Mouse (Mus musculus) left cerebral cortex, postnatal 36 days (tissue): Measurements from ENCODE around the gene Plpp1. TPM values are rescaled to one million over a fixed set of nuclear protein-coding genes. Genes with fewer than 3 reads are reported as not detected.
A peak's percentile ranks its signal among the peaks of the same experiment; 100 is the strongest.

Experiments used
- DNase-seq, 2 experiments: peaks; one replicate each; pipeline ENCODE4 v3.0.0; 2021 to 2022; ENCODE audit warnings: low spot score in 2 of 2, mixed read lengths in 1 of 2
- intact Hi-C: fragments of 180-260 bp; cut with DNase I; formaldehyde crosslinking; loops from one replicate; pipeline ENCODE4 v1.15.1; 2025
- total RNA-seq, 2 experiments: library from RNA; stranded (reverse); gene quantifications; 2 replicates each; pipeline ENCODE4 v1.2.3; 2021

Gene Plpp1
- total RNA-seq, 2 experiments from 2014 or later = 24.6 to 30.9 TPM

GRCm38 (mm10) chr13:112771447-112772208 is 29.0 kb upstream of the Plpp1 start:
- intact Hi-C loops = no loop called here
- no peak for DNase-seq

GRCm38 (mm10) chr13:112772252-112772651 is 28.3 kb upstream of the Plpp1 start:
- DNase-seq = no peak

GRCm38 (mm10) chr13:112772861-112773260 is 27.7 kb upstream of the Plpp1 start:
- intact Hi-C loops = no loop called here
- no peak for DNase-seq

More at GRCm38 (mm10) chr13:112772252-112772651, 28.3 kb upstream of the Plpp1 start:
- intact Hi-C loops = no loop called here

GRCm38 (mm10) chr13:112773991-112774675 is 26.5 kb upstream of the Plpp1 start:
- intact Hi-C loops = no loop called here
- no peak for DNase-seq

GRCm38 (mm10) chr13:112775856-112776255 is 24.7 kb upstream of the Plpp1 start:
- intact Hi-C loops = no loop called here
- DNase-seq = no peak

- intact Hi-C loops = no loop called here
- no peak for DNase-seq
Measured at GRCm38 (mm10) chr13:112778407-112778806, 22.2 kb upstream of the Plpp1 start.

GRCm38 (mm10) chr13:112785305-112785704 is 15.3 kb upstream of the Plpp1 start:
- intact Hi-C loops = no loop called here
- no peak for DNase-seq

- intact Hi-C loops = no loop called here
- no peak for DNase-seq
Measured at GRCm38 (mm10) chr13:112786142-112786541, 14.4 kb upstream of the Plpp1 start.

- intact Hi-C loops = no loop called here
- DNase-seq = no peak
Measured at GRCm38 (mm10) chr13:112786942-112787533, 13.6 kb upstream of the Plpp1 start.

- intact Hi-C loops = no loop called here
Measured at GRCm38 (mm10) chr13:112790774-112791173, 9.8 kb upstream of the Plpp1 start.

GRCm38 (mm10) chr13:112791906-112792305 is 8.7 kb upstream of the Plpp1 start:
- no peak for DNase-seq
- intact Hi-C loops = no loop called here

More at GRCm38 (mm10) chr13:112790774-112791173, 9.8 kb upstream of the Plpp1 start:
- DNase-seq = no peak

GRCm38 (mm10) chr13:112798243-112798952 is 2.2 kb upstream of the Plpp1 start:
- intact Hi-C loops = no loop called here
- DNase-seq = no peak

- intact Hi-C loops = no loop called here
- no peak for DNase-seq
Measured at GRCm38 (mm10) chr13:112798953-112799305, 1.7 kb upstream of the Plpp1 start.

GRCm38 (mm10) chr13:112799721-112800241 is 811 bp upstream of the Plpp1 start:
- intact Hi-C loops = loop anchor here (2.0 kb wide), 1 partner anchor 41 kb away; no protein-coding TSS in a partner anchor
- DNase-seq = no peak

- peak in 1 of 2 experiments; percentile 17 for DNase-seq
- intact Hi-C loops = loop anchor here (2.0 kb wide), 1 partner anchor 39 kb away; no protein-coding TSS in a partner anchor
Measured at GRCm38 (mm10) chr13:112801381-112802004, 901 bp downstream of the Plpp1 start.

- DNase-seq = no peak
- intact Hi-C loops = no loop called here
Measured at GRCm38 (mm10) chr13:112803106-112803505, 2.5 kb downstream of the Plpp1 start.

- intact Hi-C loops = no loop called here
- no peak for DNase-seq
Measured at GRCm38 (mm10) chr13:112803661-112804060, 3.1 kb downstream of the Plpp1 start.

GRCm38 (mm10) chr13:112805529-112805928 is 4.9 kb downstream of the Plpp1 start:
- intact Hi-C loops = no loop called here
- DNase-seq = no peak

- no peak for DNase-seq
- intact Hi-C loops = no loop called here
Measured at GRCm38 (mm10) chr13:112807936-112808667, 7.5 kb downstream of the Plpp1 start.
